Mouse (Mus musculus) MEL (cell line): Measurements from ENCODE around the gene Ofd1. TPM values are rescaled to one million over a fixed set of nuclear protein-coding genes. Genes with fewer than 3 reads are reported as not detected.
A peak's percentile ranks its signal among the peaks of the same experiment; 100 is the strongest.

Source experiments
- DNase-seq: peaks from one replicate; pipeline ENCODE4 v3.0.0; 2011; ENCODE audit warnings: low read depth, low spot score
- H3K27ac ChIP-seq: 2 replicates; pipeline ENCODE4 v1.5.1; 2012; ENCODE audit warnings: low read depth, mild to moderate bottlenecking, control low read depth, low read length, moderate library complexity; ENCODE audit not compliant: control insufficient read depth
- H3K27me3 ChIP-seq, 2 experiments: fragments of 150-350 bp in 1 of 2; sonication (generic) in 1 of 2; 2 replicates each; pipeline ENCODE4 v1.6.1; 2012; ENCODE audit warnings: low read length in 2 of 2, mild to moderate bottlenecking in 2 of 2, improper control_type of control experiment in 1 of 2, moderate library complexity in 1 of 2; ENCODE audit not compliant: insufficient read depth in 2 of 2, control insufficient read depth in 1 of 2
- H3K36me3 ChIP-seq, 2 experiments: 2 replicates each; pipeline ENCODE4 v1.6.1; 2012 to 2014; ENCODE audit warnings: low read length in 2 of 2, improper control_type of control experiment in 1 of 2, inconsistent platforms in 1 of 2, mild to moderate bottlenecking in 1 of 2; ENCODE audit not compliant: insufficient read depth in 2 of 2, control insufficient read depth in 1 of 2
- H3K4me1 ChIP-seq, 2 experiments: fragments of 150-350 bp in 1 of 2; sonication (generic) in 1 of 2; 2 replicates each; pipeline ENCODE4 v1.6.1; 2012; ENCODE audit warnings: low read length in 2 of 2, improper control_type of control experiment in 1 of 2, mild to moderate bottlenecking in 1 of 2; ENCODE audit not compliant: insufficient read depth in 2 of 2, control insufficient read depth in 1 of 2
- H3K4me3 ChIP-seq, 2 experiments: fragments of 150-350 bp in 1 of 2; sonication (generic) in 1 of 2; 2 replicates each; pipeline ENCODE4 v1.5.1; 2012; ENCODE audit warnings: low read depth in 2 of 2, low read length in 2 of 2, mild to moderate bottlenecking in 2 of 2, moderate library complexity in 2 of 2, control low read depth in 1 of 2, improper control_type of control experiment in 1 of 2; ENCODE audit not compliant: control insufficient read depth in 1 of 2, insufficient read depth in 1 of 2
- H3K79me2 ChIP-seq: 2 replicates; pipeline ENCODE4 v1.6.1; 2012; ENCODE audit warnings: mild to moderate bottlenecking, low read length, moderate library complexity; ENCODE audit not compliant: control insufficient read depth, poor library complexity, insufficient read depth
- H3K9ac ChIP-seq: 2 replicates; pipeline ENCODE4 v1.6.1; 2012; ENCODE audit warnings: low read depth, mild to moderate bottlenecking, control low read depth, low read length, moderate library complexity; ENCODE audit not compliant: control insufficient read depth, poor library complexity, severe bottlenecking
- H3K9me3 ChIP-seq: fragments of 150-350 bp; sonication (generic); replicated peaks from 2 replicates; pipeline ENCODE4 v1.6.1; 2012; ENCODE audit warnings: mild to moderate bottlenecking, low read length, improper control_type of control experiment, moderate library complexity; ENCODE audit not compliant: insufficient read depth
- CHD2 ChIP-seq: IDR thresholded peaks from 2 replicates; pipeline ENCODE4 v1.6.1; 2011; ENCODE audit warnings: low read length, improper control_type of control experiment
- CTCF ChIP-seq, 3 experiments: IDR thresholded peaks in 2 of 3; conservative IDR thresholded peaks in 1 of 3; 2 replicates each; pipeline ENCODE4 v1.5.1; 2011 to 2012; ENCODE audit warnings: low read length in 3 of 3, low read depth in 2 of 3, mild to moderate bottlenecking in 2 of 3, improper control_type of control experiment in 1 of 3, inconsistent platforms in 1 of 3, mixed read lengths in 1 of 3, moderate library complexity in 1 of 3; ENCODE audit not compliant: control insufficient read depth in 1 of 3, insufficient read depth in 1 of 3, poor library complexity in 1 of 3, severe bottlenecking in 1 of 3
- E2F4 ChIP-seq: IDR thresholded peaks from 2 replicates; pipeline ENCODE4 v1.6.1; 2011; ENCODE audit warnings: low read depth, low read length, improper control_type of control experiment, borderline replicate concordance
- HCFC1 ChIP-seq: IDR thresholded peaks from 2 replicates; pipeline ENCODE4 v1.6.1; 2012; ENCODE audit warnings: low read depth, mild to moderate bottlenecking, inconsistent platforms, low read length, improper control_type of control experiment, moderate library complexity
- KAT2A ChIP-seq: conservative IDR thresholded peaks from 2 replicates; pipeline ENCODE4 v1.6.1; 2012; ENCODE audit warnings: low read depth, low read length, improper control_type of control experiment, inconsistent platforms
- MAFK ChIP-seq: IDR thresholded peaks from 2 replicates; pipeline ENCODE4 v1.6.1; 2011; ENCODE audit warnings: low read depth, mild to moderate bottlenecking, low read length, improper control_type of control experiment, borderline replicate concordance
- MEF2A ChIP-seq: IDR thresholded peaks from 2 replicates; pipeline ENCODE4 v1.6.1; 2014; ENCODE audit warnings: low read depth, mild to moderate bottlenecking, inconsistent platforms, low read length, improper control_type of control experiment; ENCODE audit not compliant: poor library complexity, insufficient replicate concordance, severe bottlenecking; ENCODE audit errors: extremely low read depth
- MXI1 ChIP-seq: IDR thresholded peaks from 2 replicates; pipeline ENCODE4 v1.6.1; 2011; ENCODE audit warnings: mild to moderate bottlenecking, low read depth, low read length, improper control_type of control experiment
- NELFE ChIP-seq: IDR thresholded peaks from 2 replicates; pipeline ENCODE4 v1.6.1; 2011; ENCODE audit warnings: low read depth, low read length, improper control_type of control experiment
- NRF1 ChIP-seq: IDR thresholded peaks from 2 replicates; pipeline ENCODE4 v1.6.1; 2014; ENCODE audit warnings: low read depth, mild to moderate bottlenecking, inconsistent platforms, low read length, improper control_type of control experiment, moderate library complexity; ENCODE audit not compliant: poor library complexity, insufficient read depth, severe bottlenecking
- POLR2A ChIP-seq, 2 experiments: IDR thresholded peaks; 2 replicates each; pipeline ENCODE4 v1.6.1; 2011 to 2012; ENCODE audit warnings: low read length in 2 of 2, mild to moderate bottlenecking in 2 of 2, control low read depth in 1 of 2, improper control_type of control experiment in 1 of 2, low read depth in 1 of 2, moderate library complexity in 1 of 2; ENCODE audit not compliant: control insufficient read depth in 1 of 2, insufficient read depth in 1 of 2, poor library complexity in 1 of 2
- POLR2AphosphoS2 ChIP-seq: IDR thresholded peaks from 2 replicates; pipeline ENCODE4 v1.6.1; 2011; ENCODE audit warnings: low read length, improper control_type of control experiment
- SIN3A ChIP-seq: IDR thresholded peaks from 2 replicates; pipeline ENCODE4 v1.6.1; 2012; ENCODE audit warnings: low read length, improper control_type of control experiment, inconsistent platforms
- TBP ChIP-seq: IDR thresholded peaks from 2 replicates; pipeline ENCODE4 v1.8.0; 2011; ENCODE audit warnings: low read depth, low read length, improper control_type of control experiment
- UBTF ChIP-seq: IDR thresholded peaks from 2 replicates; pipeline ENCODE4 v1.6.1; 2012; ENCODE audit warnings: low read depth, mild to moderate bottlenecking, inconsistent platforms, low read length, improper control_type of control experiment, moderate library complexity, borderline replicate concordance; ENCODE audit not compliant: insufficient read depth
- USF1 ChIP-seq: IDR thresholded peaks from 2 replicates; pipeline ENCODE4 v1.6.1; 2014; ENCODE audit warnings: low read depth, mild to moderate bottlenecking, inconsistent platforms, low read length, improper control_type of control experiment, moderate library complexity
- ZC3H11A ChIP-seq: IDR thresholded peaks from 2 replicates; pipeline ENCODE4 v1.6.1; 2012; ENCODE audit warnings: low read depth, mild to moderate bottlenecking, inconsistent platforms, low read length, improper control_type of control experiment
- ZKSCAN1 ChIP-seq: IDR thresholded peaks from 2 replicates; pipeline ENCODE4 v1.6.1; 2012; ENCODE audit warnings: low read depth, mild to moderate bottlenecking, inconsistent platforms, low read length, improper control_type of control experiment, moderate library complexity
- ZMIZ1 ChIP-seq: IDR thresholded peaks from 2 replicates; pipeline ENCODE4 v1.6.1; 2012; ENCODE audit warnings: low read depth, mild to moderate bottlenecking, inconsistent platforms, low read length, improper control_type of control experiment, moderate library complexity
- polyA plus RNA-seq, 2 experiments: library from polyadenylated mRNA; stranded (reverse) in 1 of 2; unstranded in 1 of 2; fragments of >175 nt in 1 of 2; fragments of >200 nt in 1 of 2; gene quantifications; 2 replicates each; pipeline versions ENCODE4 v1.2.1 to v1.2.4; 2012; ENCODE audit warnings: low replicate concordance in 2 of 2, low read depth in 1 of 2; ENCODE audit not compliant: insufficient read length in 2 of 2, insufficient read depth in 1 of 2, missing spikeins in 1 of 2
- total RNA-seq: library from RNA; depleted of rRNA; stranded (reverse); fragments of 300-350 nt; gene quantifications from 2 replicates; pipeline ENCODE4 v1.2.3, GENCODE M21; 2012; rRNA removed

Ofd1 gene
- total RNA-seq (43.8 and 44.4 TPM in 2 replicates), polyA plus RNA-seq (10 to 100 TPM; 39.1 to 65.0 TPM)

DNA sequence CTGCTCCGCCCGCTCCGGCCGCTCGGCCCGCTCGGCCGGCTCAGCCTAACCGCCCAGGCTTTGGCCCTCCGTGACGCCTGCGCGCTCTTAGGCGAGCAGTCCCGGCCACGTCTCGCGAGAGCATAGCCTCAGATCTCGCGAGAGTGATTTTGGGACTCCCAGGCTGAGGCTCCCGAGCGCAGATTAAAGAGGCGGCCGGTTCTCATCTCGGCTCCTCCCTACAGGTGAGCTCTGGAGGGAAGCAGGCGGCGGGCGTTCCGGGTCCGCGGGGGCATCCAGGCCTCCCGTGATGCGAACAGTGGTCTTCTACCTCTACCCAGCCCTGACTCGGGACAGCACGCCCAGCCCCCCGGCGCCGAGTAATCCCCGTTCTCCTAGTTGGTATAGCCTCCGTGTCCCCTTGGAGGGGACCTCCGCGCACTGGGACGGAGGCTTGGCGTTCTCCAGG is at the start of gene Ofd1:
Gene Ofd1 (minus strand): TSS at position 89 of the 448 bp plus-strand sequence.
- peak; percentile 99 for DNase-seq
- Histone ChIP-seq H3K79me2 (peaks cover 11% of the 10 kb centered on the region), H3K4me3 (peak within 1 kb of the TSS; percentile 74 to 78), H3K4me1 (peaks cover 11 to 12% of the 10 kb centered on the region in 2 experiments), H3K9me3 (no peaks in the 10 kb centered on the region), H3K9ac (peak within 1 kb of the TSS; percentile 92), H3K36me3 (peaks cover 5 to 31% of the 10 kb centered on the region in 2 experiments), H3K27ac (peak within 1 kb of the TSS; percentile 57), H3K27me3 (no peaks in the 10 kb centered on the region)
- TF ChIP-seq NRF1: peak; percentile 79
- TF ChIP-seq ZKSCAN1: no peak
- TF ChIP-seq POLR2AphosphoS2: peak; percentile 98
- TF ChIP-seq MEF2A: no peak
- 0 out of 2 replicates have a peak, but pooled peaks have one; percentile 69 for TF ChIP-seq MXI1
- TF ChIP-seq ZC3H11A: no peak
- no peak; the same call in 1 of the 2 replicates for TF ChIP-seq KAT2A
- 0 out of 2 replicates have a peak, but pooled peaks have one; percentile 53 for TF ChIP-seq UBTF
- peak; percentile 98 for TF ChIP-seq ZMIZ1
- no peak for TF ChIP-seq USF1
- TF ChIP-seq NELFE: peak; percentile 99
- no peak for TF ChIP-seq E2F4
- peak; percentile 82 for TF ChIP-seq TBP
- TF ChIP-seq MAFK: no peak
- TF ChIP-seq CTCF (IDR thresholded peaks at IDR 0.05 in 2 of 3, conservative IDR thresholded peaks at IDR 0.05 in 1 of 3; ENCODE audit: control insufficient read depth in 1 of 3, insufficient read depth in 1 of 3, low read depth in 2 of 3, low read length in 3 of 3, poor library complexity in 1 of 3, severe bottlenecking in 1 of 3): no peak
- TF ChIP-seq POLR2A (IDR thresholded peaks at IDR 0.05; ENCODE audit: control insufficient read depth in 1 of 2, insufficient read depth in 1 of 2, low read depth in 1 of 2, low read length in 2 of 2, poor library complexity in 1 of 2): peak; percentile 99 to 100
- TF ChIP-seq SIN3A: peak; percentile 46; the same call in 1 of the 2 replicates
- peak; percentile 96 for TF ChIP-seq CHD2
- TF ChIP-seq HCFC1: peak; percentile 85
